Mouse (Mus musculus): ENCODE data around the gene Gm20867.
"Not testable (repeated sequence)": the region's sequence is repeated elsewhere in the genome, so short reads cannot be mapped to it uniquely, and the experiment has no call there.

- TF ChIP-seq POLR2A (IDR thresholded peaks at IDR 0.05; ENCODE audit: low read depth, low read length); CTCF (IDR thresholded peaks at IDR 0.05; ENCODE audit: extremely low read depth, insufficient read depth, insufficient read length, insufficient replicate concordance): not testable (repeated sequence)
These were observed at the start of gene Gm20867 for GRCm38 (mm10) chrY:77963104-77963503.
